Mouse (Mus musculus) stomach, embryonic 16.5 days (tissue): Measurements from ENCODE around the gene C2cd2. TPM values are rescaled to one million over a fixed set of nuclear protein-coding genes. Genes with fewer than 3 reads are reported as not detected.

Experiments
- ATAC-seq: fragments of 200-750 bp; cut with Nextera tagmentation; 2 replicates; pipeline ENCODE4 v1.8.0; 2017; ENCODE audit warnings: moderate number of reproducible peaks, moderate TSS enrichment; ENCODE audit not compliant: insufficient read depth, low FRiP score
- H3K27ac ChIP-seq: fragments of 300-500 bp; sonication (generic); 2 replicates; pipeline ENCODE4 v1.5.1; 2014; ENCODE audit warnings: low read length
- H3K27me3 ChIP-seq: fragments of 300-500 bp; sonication (generic); 2 replicates; pipeline ENCODE4 v1.6.1; 2014; ENCODE audit warnings: low read length, control low read depth, mixed read lengths; ENCODE audit not compliant: control insufficient read depth, insufficient read depth
- H3K36me3 ChIP-seq: fragments of 300-500 bp; sonication (generic); 2 replicates; pipeline ENCODE4 v1.6.1; 2014; ENCODE audit warnings: low read length; ENCODE audit not compliant: control insufficient read depth, insufficient read depth
- H3K4me1 ChIP-seq: fragments of 300-500 bp; sonication (generic); 2 replicates; pipeline ENCODE4 v1.6.1; 2014; ENCODE audit warnings: low read length, control low read depth, mixed read lengths; ENCODE audit not compliant: control insufficient read depth, insufficient read depth
- H3K4me2 ChIP-seq: fragments of 300-500 bp; sonication (generic); 2 replicates; pipeline ENCODE4 v1.6.1; 2014; ENCODE audit warnings: low read depth, low read length, mixed read lengths
- H3K4me3 ChIP-seq: fragments of 300-500 bp; sonication (generic); replicated peaks from 2 replicates; pipeline ENCODE4 v1.5.1; 2014; ENCODE audit warnings: mild to moderate bottlenecking, low read length
- H3K9ac ChIP-seq: fragments of 300-500 bp; sonication (generic); 2 replicates; pipeline ENCODE4 v1.6.1; 2014; ENCODE audit warnings: low read length
- H3K9me3 ChIP-seq: fragments of 300-500 bp; sonication (generic); replicated peaks from 2 replicates; pipeline ENCODE4 v1.6.1; 2016; ENCODE audit warnings: low read length, control low read depth; ENCODE audit not compliant: control insufficient read depth
- WGBS: fragments of 180-500 bp; shearing (Covaris S2); extraction: QIAGEN DNeasy Blood & Tissue Kit; methylation state at CpG from one replicate; pipeline ENCODE4 v1.1.7; 2014; 5-methylcytosine and 5-hydroxymethylcytosine counted together
- polyA plus RNA-seq: library from polyadenylated mRNA; unstranded; fragments of >200 nt; fragmentation: Nextera tagmentation; extraction: Ambion mirVana; gene quantifications from 2 replicates; pipeline ENCODE4 v1.2.1, GENCODE M21; 2015

Gene C2cd2
- polyA plus RNA-seq, 1 experiment from 2014 or later: 13.4 TPM

- 81% methylated on average over 3 of the region's 3 CpGs for WGBS
- no peak overlapping the region for H3K4me2 ChIP-seq
- no peak overlapping the region for H3K9ac ChIP-seq
- H3K4me1 ChIP-seq: peaks cover 6% of the 10 kb centered on the region; the same call in 1 of the 2 replicates
- ATAC-seq: no peak
- H3K27me3 ChIP-seq: no peaks in the 10 kb centered on the region
- no peak overlapping the region for H3K4me3 ChIP-seq
- H3K9me3 ChIP-seq: no peaks in the 10 kb centered on the region
- H3K36me3 ChIP-seq: no peaks in the 10 kb centered on the region
- no peak overlapping the region for H3K27ac ChIP-seq
These were observed 35.0 kb downstream of the C2cd2 start for GRCm38 (mm10) chr16:97927331-97927938.

DNA sequence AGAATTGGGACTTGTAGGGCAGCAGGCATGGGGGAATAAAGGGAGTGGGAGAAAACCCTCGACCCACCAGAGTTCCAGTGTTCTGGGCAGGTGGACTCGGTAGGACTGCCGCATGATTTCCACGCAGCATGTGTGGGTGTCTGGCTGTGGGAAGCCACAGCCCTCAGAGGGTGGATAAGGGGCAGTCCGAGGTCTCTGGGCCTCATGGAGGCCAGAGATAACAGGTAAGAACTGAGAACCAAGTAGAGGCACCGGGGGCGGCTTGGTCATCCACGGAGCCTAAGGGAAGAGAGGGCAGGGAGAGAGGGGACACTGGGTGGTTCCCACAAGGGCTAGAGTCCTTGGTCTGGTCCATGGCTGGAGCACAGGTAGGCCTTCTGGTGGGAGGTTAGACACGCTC, 36.0 kb downstream of the C2cd2 start:
- Histone ChIP-seq H3K9me3 (no peaks in the 10 kb centered on the region), H3K36me3 (no peaks in the 10 kb centered on the region), H3K27ac (no peak overlapping the region), H3K9ac (no peak overlapping the region), H3K4me1 (peaks cover 8% of the 10 kb centered on the region), H3K4me2 (no peak overlapping the region), H3K4me3 (no peak overlapping the region), H3K27me3 (no peaks in the 10 kb centered on the region)
- WGBS: 85% methylated on average over 9 of the region's 9 CpGs
- ATAC-seq: no peak

DNA sequence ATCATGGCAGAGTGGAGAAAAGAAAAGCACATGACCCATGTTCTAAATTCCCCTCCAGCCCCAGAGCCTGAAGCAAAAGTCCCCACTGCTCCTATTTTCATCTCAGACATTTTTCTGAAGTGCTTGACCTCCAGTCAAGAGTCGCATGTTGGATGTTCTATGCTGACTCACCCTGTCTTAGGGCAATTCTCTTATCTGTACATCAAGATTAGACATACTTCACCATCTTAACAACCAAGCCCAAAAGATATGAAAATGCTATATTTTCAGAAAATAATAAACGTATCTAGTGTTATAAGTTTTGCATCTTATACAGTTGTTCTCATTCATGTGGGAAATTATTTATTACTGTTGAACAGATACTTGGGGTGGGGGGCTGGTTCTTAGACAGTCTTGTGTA, 36.6 kb downstream of the C2cd2 start:
- H3K27ac ChIP-seq: no peak overlapping the region
- H3K36me3 ChIP-seq: no peaks in the 10 kb centered on the region
- H3K4me3 ChIP-seq: no peak overlapping the region
- WGBS: 83% methylated on average over 2 of the region's 2 CpGs
- H3K27me3 ChIP-seq: no peaks in the 10 kb centered on the region
- ATAC-seq: no peak
- H3K4me1 ChIP-seq: peaks cover 14% of the 10 kb centered on the region
- no peak overlapping the region for H3K4me2 ChIP-seq
- no peaks in the 10 kb centered on the region for H3K9me3 ChIP-seq
- no peak overlapping the region for H3K9ac ChIP-seq

- Histone ChIP-seq H3K4me3 (no peak overlapping the region), H3K4me1 (peaks cover 19% of the 10 kb centered on the region), H3K4me2 (no peak overlapping the region), H3K9ac (no peak overlapping the region), H3K27me3 (no peaks in the 10 kb centered on the region), H3K36me3 (no peaks in the 10 kb centered on the region), H3K9me3 (no peaks in the 10 kb centered on the region), H3K27ac (no peak overlapping the region)
- no peak for ATAC-seq
- 55% methylated on average over 1 of the region's 1 CpGs for WGBS
These were observed 38.7 kb downstream of the C2cd2 start for GRCm38 (mm10) chr16:97923700-97924099.

GRCm38 (mm10) chr16:97922779-97923126, 39.6 kb downstream of the C2cd2 start:
- H3K27me3 ChIP-seq: no peaks in the 10 kb centered on the region

DNA sequence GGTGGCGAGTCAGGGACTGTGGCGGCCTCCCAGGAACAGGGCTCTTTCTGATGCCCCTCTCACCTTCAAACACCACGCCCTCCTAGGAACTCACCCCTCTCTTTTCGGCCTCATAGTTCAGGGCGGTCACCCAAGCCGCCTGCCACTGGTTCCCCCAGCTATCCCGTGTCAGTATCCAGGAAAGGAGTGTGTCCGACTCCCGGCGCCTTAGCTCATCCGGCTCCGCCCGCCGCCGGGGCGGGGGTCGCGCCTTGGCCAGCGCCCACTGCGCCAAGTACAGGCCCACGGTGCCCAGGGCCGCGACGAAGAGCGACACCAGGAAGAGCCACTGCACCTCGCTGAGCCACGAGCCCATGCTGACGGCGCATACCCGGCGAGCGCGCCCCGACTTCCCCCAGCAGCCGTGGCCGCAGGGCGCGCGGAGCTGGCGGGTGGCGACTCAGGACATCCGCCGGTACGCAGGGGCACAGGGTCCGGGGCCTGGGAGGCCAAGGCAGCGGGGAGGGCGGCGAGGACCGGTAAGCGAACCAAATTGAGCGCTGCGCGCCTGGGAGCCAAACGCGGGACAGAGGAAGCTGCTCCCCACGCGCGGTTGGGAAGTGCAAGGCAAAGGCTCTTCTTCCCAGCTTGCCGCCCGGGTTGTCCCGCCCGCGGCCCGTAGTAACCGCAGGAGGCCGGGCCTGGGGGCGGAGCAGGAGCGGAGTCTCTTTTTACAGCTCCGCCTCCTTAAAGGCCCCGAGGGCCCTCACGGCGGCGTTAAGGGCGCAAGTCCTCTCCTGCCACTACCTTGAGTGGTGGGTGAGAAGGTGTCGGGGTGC, 40.2 kb downstream of the C2cd2 start:
- peaks cover 19% of the 10 kb centered on the region for H3K4me1 ChIP-seq
- under 1% methylated on average over 75 of the region's 75 CpGs for WGBS
- peak overlapping the region; percentile 86 for H3K4me3 ChIP-seq
- no peaks in the 10 kb centered on the region for H3K27me3 ChIP-seq
- H3K4me2 ChIP-seq: peak overlapping the region; percentile 82
- ATAC-seq: peak; percentile 95
- H3K27ac ChIP-seq: peak overlapping the region; percentile 89
- H3K9ac ChIP-seq: peak overlapping the region; percentile 92
- H3K36me3 ChIP-seq: no peaks in the 10 kb centered on the region
- H3K9me3 ChIP-seq: no peaks in the 10 kb centered on the region

More at GRCm38 (mm10) chr16:97922779-97923126, 39.6 kb downstream of the C2cd2 start:
- Histone ChIP-seq H3K4me1 (peaks cover 19% of the 10 kb centered on the region), H3K4me3 (peak overlapping the region; percentile 86), H3K36me3 (no peaks in the 10 kb centered on the region), H3K27ac (no peak overlapping the region), H3K9ac (peak overlapping the region; percentile 92), H3K4me2 (peak overlapping the region; percentile 82), H3K9me3 (no peaks in the 10 kb centered on the region)
- whole genome bisulfite sequencing: under 1% methylated on average over 9 of the region's 9 CpGs
- no peak for ATAC-seq

- H3K4me1 ChIP-seq: peaks cover 19% of the 10 kb centered on the region
- H3K27me3 ChIP-seq: no peaks in the 10 kb centered on the region
- ATAC-seq: no peak
- H3K9ac ChIP-seq: no peak overlapping the region
- H3K9me3 ChIP-seq: no peaks in the 10 kb centered on the region
- H3K27ac ChIP-seq: no peak overlapping the region
- 95% methylated on average over 1 of the region's 1 CpGs for WGBS
- no peaks in the 10 kb centered on the region for H3K36me3 ChIP-seq
- no peak overlapping the region for H3K4me3 ChIP-seq
- H3K4me2 ChIP-seq: no peak overlapping the region
These were observed 41.8 kb downstream of the C2cd2 start for GRCm38 (mm10) chr16:97920621-97921020.

- Histone ChIP-seq H3K27ac (no peak overlapping the region), H3K4me2 (no peak overlapping the region), H3K9ac (no peak overlapping the region), H3K9me3 (no peaks in the 10 kb centered on the region), H3K4me1 (peaks cover 19% of the 10 kb centered on the region), H3K36me3 (no peaks in the 10 kb centered on the region), H3K27me3 (no peaks in the 10 kb centered on the region), H3K4me3 (no peak overlapping the region)
- WGBS: 41% methylated on average over 2 of the region's 2 CpGs
- no peak for ATAC-seq
These were observed 42.6 kb downstream of the C2cd2 start for GRCm38 (mm10) chr16:97919793-97920192.

DNA sequence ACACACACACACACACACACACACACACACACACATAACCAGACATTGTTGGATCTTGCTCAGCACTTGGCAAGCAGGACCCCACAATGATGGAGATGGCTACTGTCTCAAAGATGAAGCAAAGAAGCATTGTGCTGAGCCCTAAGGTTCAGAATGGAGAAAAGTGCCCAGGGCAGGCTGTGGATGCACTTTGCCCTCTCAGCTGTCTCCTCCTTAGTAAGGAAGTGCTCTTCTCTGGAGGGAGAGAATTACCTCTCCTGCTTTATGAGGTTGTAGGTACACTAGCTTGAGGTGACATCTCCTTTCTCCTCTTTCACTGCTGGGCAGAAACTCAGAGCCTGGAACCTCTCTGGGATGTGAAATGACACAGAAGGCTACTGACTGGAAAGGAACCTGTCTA, 49.5 kb downstream of the C2cd2 start:
- H3K4me1 ChIP-seq: no peaks in the 10 kb centered on the region
- no peak overlapping the region for H3K4me3 ChIP-seq
- no peaks in the 10 kb centered on the region for H3K9me3 ChIP-seq
- H3K27me3 ChIP-seq: no peaks in the 10 kb centered on the region
- H3K4me2 ChIP-seq: no peak overlapping the region
- ATAC-seq: no peak
- peaks cover 2% of the 10 kb centered on the region; the same call in 1 of the 2 replicates for H3K36me3 ChIP-seq
- H3K27ac ChIP-seq: no peak overlapping the region
- H3K9ac ChIP-seq: no peak overlapping the region
